Mouse (Mus musculus): ENCODE results near the gene Catsperd.

DNA sequence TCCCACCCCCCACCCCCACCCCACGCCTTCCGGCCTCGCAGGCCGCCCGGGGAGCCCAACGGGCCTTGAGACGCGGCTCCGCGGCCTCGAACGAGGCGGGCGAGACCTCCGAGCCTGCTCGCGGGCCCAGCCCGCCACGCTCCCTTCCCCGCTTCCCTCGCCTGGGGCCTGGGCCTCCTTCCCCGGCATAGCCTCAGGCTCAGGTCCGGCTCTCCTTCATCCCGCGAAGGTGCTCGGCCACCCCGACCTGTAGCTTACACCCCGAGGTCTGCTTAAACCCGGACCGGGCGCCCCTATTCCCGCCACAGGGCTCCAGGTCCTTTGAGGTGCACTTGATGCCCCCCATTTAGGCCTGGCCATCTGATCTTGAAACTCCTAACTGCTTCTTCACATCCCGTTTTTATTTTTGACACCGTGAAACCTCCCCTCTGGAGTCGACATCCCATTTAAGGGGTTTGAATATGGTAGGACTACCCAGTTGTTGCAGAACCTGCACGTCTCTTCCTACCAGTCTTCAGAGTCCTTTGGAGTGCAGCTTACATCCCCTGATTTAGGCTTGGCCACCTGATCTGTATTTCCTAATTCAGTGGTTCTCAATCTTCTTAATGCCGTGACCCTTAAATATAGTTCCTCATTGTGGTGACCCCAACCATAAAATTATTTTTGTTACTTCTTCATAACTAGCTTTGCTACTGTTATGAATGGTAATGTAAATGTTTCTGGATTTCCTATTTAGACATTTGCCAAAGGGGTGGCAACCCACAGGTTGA, 45.9 kb downstream of the Catsperd start:
- TF ChIP-seq EP300 (IDR thresholded peaks at IDR 0.05; ENCODE audit: low read depth): no peak
- no peak for TF ChIP-seq CTCF (IDR thresholded peaks at IDR 0.05; ENCODE audit: low read depth)
